Mouse (Mus musculus) adrenal gland, postnatal 36 days (tissue): ENCODE measurements around the gene Abcc3. TPM values are rescaled to one million over a fixed set of nuclear protein-coding genes. Genes with fewer than 3 reads are reported as not detected.

Source experiments
- DNase-seq, 2 experiments: peaks; one replicate each; pipeline ENCODE4 v3.0.0; 2021; ENCODE audit warnings: mixed read lengths in 1 of 2
- total RNA-seq, 2 experiments: library from RNA; stranded (reverse); gene quantifications; 2 replicates each; pipeline ENCODE4 v1.2.3; 2021

Gene Abcc3
- total RNA-seq, 2 experiments from 2014 or later = 3.8 to 7.4 TPM

DNA sequence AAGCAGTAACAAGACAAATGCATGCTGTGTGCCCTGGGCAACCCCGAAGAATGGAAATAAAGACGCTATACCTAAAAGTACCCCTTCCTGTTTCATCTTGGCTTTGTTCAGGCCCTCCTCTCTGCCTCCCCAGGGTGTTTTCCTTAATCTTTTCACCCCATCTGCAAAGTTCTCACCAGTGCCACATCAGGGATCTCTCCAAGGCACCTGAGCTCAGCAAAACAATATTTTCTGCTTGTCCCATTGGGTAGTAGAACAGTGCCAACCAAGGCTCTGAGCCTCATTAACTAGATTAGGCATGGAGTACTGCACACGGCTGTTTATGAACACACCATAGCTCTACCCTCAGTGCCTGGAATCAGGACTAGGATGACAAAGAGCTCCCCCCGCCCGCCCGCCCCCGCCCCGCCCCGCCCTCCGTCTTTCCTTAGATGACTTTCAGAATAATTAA, 65.8 kb downstream of the Abcc3 start:
- DNase-seq = no peak

DNA sequence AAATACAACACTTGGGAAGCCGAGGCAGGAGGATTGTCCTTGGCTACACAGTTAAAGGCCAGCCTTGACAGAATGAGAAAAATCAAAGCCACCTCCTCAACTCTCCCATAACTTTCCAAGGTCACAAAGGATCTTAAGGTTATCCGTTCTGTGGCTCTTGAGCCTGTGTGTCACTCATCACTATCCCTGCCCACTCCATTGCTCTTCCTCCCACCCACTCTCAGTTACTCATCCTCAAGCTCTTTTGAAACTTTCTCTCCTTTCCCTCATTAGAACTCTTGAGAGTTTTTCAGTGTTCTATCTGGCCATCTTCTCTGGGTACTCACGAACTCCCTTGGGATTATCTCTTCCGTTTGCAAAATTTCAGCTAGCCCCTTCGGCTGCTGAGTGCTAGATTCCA, 68.2 kb downstream of the Abcc3 start:
- DNase-seq = no peak

DNA sequence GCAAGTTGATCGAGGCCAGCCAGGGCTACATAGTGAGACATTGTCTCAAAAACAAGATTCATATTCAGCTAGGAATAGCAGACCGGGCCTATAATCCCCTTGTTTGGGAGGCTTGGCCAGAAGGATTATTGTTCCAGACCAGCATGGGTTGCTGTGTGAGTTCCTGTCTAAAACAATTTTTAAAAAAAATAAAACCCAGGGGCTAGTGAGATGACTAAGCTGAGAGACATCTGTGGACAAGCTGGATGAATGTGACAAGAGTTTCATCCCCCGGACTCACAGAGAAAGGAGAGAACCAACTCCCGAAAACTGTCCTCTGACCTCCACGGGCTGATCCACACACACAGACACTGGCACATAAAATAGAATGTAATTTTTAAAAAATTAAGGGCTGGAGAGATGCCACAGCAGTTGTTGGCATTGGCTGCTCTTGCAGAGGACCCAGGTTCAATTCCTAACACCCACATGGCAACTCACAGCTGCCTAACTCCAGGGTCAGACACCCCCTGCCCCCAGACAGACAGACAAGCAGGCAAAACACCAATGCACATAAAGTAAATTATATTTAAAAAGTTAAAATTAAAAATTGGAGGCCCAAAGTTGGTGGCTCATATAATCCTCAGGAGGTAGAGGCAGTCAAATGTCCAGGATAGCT, 69.4 kb downstream of the Abcc3 start:
- no peak for DNase-seq

DNA sequence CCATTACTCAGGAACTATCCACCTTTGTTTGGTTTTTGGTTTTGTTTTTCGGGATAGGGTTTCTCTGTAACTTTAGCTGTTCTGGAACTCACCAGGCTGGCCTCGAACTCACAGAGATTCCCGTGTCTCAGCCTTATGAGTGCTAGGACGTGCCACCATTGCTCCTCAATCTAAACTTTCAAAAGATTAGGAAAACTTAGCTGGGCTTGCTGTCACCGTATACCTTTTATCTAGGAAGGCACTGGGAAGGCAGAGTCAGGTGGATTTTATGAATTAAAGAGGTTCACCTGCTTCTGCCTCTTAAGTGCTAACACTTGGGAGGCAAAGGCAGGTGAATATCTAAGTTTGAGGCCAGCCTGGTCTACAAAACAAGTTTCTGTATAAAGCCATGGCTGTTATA, 70.2 kb downstream of the Abcc3 start:
- DNase-seq = no peak

DNA sequence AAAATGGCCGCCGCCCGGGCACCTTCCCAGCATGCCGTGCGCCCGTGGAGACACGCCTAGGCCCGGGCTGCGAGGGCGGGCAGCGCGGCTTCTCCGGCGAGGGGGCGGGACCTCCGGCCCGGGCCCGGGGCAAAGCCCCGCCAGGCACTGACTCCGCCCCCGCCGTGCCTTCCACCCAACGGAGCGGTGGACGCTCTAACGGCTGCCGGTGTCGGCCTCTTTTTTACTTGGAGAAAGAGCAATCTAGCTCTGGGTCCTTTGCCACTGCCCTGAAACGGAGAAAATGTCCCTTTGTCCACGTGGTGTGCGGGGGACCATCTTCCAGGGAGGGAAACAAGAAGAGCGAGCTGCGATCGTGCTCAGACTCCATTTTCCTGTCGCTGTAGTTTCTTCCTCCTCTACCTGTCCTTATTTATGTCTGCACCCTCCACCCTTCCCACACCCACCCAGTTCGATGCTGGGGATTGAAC, 70.8 kb downstream of the Abcc3 start, which contains the start of gene Luc7l3:
Gene Luc7l3 (minus strand): TSS at position 58 of the 470 bp plus-strand sequence.
- DNase-seq = peak; percentile 97 to 98

DNA sequence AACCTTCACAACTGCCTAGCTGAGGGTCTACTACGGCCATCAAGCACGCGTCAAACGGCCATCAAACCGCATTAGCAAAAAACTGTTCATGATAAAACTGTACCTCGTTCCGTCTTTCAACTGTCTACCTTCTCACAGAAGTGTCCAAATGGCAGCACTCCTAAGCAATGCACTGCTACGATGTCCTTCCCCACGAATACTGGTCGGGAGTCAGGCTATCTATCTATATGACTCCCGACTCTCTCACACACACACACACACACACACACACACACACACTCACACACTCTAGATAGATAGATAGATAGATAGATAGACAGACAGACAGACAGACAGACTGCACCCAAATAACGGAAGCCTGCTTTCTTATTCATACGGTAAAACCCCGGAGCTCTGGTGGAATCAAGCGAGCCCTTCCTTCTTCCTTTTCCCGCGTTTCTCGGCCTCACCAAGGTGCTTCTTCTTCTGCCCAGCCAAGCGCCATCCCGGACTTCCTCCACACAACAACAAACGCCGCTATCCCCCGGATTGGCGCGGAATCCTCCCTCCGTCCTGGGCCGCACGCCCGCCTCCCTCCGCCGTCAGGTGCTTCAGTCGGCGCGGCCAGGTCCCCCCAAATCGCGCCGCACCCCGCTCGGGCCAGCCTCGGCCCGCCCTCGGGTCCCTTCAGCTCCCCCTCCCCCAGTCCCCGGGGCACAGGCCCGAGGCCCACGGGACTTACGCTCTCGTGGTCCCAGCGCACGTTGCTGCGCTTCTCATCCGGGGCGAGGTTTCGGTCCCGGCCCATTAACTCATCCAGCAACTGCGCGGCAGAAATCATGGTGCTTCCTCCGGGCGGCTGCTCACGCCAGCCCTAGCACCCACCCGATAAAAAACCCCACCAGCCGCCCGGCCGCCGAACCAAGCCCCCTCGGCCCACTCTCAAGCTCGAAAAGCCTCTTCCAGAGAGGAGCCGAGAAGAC, 71.5 kb downstream of the Abcc3 start:
- peak; percentile 55 to 73 for DNase-seq

DNA sequence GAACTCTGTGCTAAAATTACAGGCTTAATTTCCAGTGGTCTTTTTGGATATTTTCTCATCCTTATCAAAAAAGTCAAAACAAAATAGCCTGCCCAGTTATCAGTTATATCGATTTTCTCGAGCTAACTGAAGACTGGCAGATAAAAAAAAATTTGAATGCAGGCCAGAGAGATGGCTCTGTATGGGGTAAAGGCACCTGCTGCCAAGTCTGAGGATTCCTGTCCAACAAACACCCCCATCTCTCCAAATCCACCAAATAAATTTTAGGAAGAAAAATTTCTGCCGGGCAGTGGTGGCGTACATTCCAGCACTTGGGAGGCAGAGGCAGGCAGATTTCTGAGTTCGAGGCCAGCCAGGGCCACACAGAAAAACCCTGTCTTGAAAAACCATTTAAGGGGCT, 74.7 kb downstream of the Abcc3 start:
- no peak for DNase-seq

DNA sequence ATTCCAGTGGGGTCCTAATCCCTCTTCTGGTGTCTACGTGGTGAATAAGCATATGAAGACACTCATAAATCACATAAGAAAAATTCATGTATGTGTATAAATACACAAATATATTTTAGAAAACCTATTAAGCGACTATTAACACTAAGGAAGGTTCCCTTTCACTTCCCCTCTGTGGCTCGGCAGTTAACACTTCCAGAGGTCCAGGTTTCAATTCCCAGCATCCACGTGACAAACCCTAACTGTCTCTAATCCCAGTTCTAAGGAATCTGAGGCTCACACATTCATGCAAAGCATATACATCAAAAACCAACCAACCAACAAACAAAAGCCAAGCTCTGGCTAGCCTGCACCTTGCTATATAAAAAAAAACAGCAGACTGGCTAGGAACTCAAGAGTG, 75.3 kb downstream of the Abcc3 start:
- no peak for DNase-seq

DNA sequence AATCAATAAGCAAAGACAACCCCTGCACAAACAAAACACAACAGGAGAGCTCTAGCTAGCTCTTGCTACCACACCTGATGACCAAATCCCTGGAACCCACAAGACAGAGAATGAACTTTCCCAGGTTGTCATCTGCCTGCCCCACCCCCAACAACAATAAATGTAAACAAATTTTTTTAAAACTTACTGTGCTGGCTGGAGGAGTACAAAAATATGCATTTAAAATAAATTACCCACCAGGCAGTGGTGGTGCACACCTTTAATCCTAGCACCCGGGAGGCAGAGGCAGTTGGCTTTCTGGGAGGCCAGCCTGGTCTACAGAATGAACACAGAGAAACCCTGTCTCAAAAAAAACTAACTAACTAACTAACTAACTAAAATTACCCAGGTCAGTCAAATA, 75.8 kb downstream of the Abcc3 start:
- DNase-seq = no peak

DNA sequence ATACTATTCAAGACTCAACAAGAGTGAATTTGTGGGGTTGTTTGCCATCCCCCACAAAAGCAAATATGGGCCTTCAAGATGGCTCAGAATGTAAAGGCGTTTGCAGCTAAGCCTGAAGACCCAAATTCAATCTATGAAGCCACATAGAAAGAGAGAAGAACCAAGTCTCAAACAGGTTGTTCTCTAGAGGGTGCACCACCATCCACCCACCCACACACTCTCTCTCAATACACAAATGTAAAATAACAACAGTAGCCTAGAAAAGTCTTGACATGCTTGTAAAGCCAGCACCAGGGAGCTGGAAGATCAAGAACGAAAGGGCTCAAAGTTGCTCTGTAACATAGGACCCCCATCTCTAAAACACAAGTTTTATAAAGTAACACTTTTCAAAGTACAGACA, 76.3 kb downstream of the Abcc3 start:
- no peak for DNase-seq

DNA sequence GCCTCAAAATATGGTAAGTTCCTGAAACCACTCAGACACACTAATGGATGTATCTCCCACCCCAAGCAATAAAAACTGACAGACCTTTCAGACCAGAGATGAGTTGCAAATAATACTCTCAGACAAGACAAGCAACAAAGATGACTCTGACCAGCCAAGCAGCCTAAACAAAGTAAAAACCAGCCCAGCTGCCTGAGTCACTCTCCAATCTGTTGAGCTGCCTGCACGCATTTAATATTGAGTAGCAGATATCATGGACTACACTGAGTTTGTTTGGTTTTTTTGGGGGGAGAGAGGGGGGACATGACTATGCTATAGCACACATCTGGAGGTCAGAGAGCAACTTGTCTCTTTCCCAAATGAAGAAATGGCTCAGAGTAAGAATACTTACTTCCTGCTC, 77.5 kb downstream of the Abcc3 start:
- peak in 1 of 2 experiments; percentile 19 for DNase-seq

DNA sequence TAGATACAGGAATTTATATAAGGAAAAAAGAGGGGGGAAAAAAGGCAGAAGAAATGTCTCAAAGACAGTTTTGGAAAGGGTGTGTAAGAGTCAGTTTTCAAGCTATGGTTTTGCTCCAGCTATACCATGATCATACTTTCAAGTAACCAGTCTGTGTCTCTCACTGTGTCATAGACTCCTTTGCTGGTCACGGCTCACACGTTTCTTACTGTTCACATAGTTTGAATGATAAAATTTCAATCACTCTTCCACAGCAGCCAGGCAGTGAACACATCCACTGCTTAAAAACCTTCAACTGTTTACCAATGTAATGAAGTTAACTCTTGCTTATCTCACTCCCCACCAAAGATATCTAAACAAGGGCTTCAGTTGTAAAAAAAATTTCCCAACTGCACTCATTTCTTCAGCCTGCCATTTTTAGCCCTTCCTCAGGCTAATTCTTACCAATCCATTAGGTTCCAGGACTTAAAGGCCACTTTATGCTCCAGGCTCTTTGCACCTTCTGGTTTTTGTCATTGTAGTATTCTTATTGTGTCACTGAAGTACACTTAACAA, 78.6 kb downstream of the Abcc3 start:
- DNase-seq = no peak

DNA sequence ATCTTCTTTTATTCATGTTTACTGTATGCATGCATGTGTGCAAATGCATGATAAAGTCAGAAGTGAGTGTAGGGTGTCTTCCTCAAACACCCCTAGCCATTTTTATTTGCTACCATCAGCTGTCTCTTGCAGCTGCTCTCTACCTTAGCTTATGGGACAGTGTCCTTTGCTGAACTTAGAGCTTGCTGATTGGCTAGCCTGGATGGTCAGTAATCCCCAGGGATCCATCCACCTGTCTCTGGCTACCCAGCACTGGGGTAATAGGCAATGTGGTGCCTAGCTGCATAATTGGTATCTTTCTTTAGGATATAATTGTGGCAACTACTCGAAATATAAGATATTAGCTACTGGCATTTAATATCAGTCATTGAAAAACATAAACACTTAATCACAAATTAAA, 80.1 kb downstream of the Abcc3 start:
- DNase-seq = no peak

DNA sequence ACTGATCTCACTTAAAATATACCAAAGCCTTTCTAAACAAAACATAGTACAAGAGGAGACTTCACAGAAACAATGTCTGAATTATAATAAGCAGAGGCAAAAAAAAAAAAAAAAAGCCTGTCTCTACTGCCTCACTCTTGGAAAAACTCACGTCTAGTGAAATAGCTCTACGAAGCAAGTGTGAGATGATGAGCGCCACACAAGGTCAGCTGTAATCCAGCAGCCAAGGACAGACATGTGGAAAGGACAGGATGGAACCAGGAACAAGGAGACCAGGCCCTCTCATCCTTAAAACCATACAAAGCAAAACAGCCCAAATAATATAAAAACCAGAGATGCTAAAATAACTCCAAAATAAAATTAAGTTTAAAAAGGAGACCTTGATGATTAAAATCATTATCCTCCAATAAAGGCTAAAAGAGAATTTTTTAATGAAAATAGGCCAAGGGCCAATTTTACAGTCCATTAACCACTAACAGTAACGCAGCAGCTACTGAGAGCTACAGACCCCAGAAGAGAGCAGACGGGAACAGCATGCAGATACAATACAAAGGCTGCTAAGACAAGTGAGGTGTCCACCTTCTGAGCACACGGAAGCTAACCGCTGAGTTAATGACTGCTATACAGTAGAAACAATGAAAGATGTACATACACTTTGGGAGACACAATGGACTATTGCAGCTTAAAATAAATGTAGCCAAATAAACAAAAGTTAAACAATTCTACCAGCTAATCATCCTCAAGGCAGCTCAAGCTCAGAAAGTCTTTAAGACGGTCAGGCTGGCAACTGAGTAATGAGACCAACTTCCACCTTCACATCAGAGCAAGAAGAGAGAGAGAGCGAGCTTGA, 97.6 kb downstream of the Abcc3 start:
- DNase-seq = peak; percentile 49 to 53

Other genes with a start within 250 kb of the Abcc3 start
- 100 to 1,000 TPM; 290 to 355 TPM for gene Tob1, start 181.5 kb downstream of the Abcc3 start, total RNA-seq
- gene Wfikkn2, start 147.0 kb downstream of the Abcc3 start, total RNA-seq = 1 to 10 TPM in 1 of 2 experiments, under 1 TPM in 1; 0.46 to 1.3 TPM
- not detected for gene Gm21885, start 111.1 kb downstream of the Abcc3 start, total RNA-seq
- gene Luc7l3, start 71.0 kb downstream of the Abcc3 start, total RNA-seq = 10 to 100 TPM; 59.5 to 69.8 TPM
- 100 to 1,000 TPM; 132 to 151 TPM for gene Ankrd40, start 65.0 kb downstream of the Abcc3 start, total RNA-seq
- gene Cacna1g, start 81.2 kb upstream of the Abcc3 start, total RNA-seq = 1 to 10 TPM in 1 of 2 experiments, under 1 TPM in 1; 0.50 to 1.1 TPM
- not detected for gene Spata20, start 93.2 kb upstream of the Abcc3 start, total RNA-seq
- gene Epn3, start 107.0 kb upstream of the Abcc3 start, total RNA-seq = 10 to 100 TPM; 13.5 to 25.9 TPM
- gene Mycbpap, start 128.7 kb upstream of the Abcc3 start, total RNA-seq = 1 to 10 TPM; 3.6 to 9.7 TPM
- gene Rsad1, start 156.3 kb upstream of the Abcc3 start, total RNA-seq = 10 to 100 TPM; 11.9 to 13.3 TPM
- gene Chad, start 172.1 kb upstream of the Abcc3 start, total RNA-seq = not detected
- 100 to 1,000 TPM; 130 to 146 TPM for gene Acsf2, start 208.9 kb upstream of the Abcc3 start, total RNA-seq
- 100 to 1,000 TPM; 117 to 141 TPM for gene Lrrc59, start 236.8 kb upstream of the Abcc3 start, total RNA-seq